Mouse (Mus musculus): ENCODE measurements around the gene Gpc3.
"Not testable (repeated sequence)": the region's sequence is repeated elsewhere in the genome, so short reads cannot be mapped to it uniquely, and the experiment has no call there.

The Gpc3 gene

DNA sequence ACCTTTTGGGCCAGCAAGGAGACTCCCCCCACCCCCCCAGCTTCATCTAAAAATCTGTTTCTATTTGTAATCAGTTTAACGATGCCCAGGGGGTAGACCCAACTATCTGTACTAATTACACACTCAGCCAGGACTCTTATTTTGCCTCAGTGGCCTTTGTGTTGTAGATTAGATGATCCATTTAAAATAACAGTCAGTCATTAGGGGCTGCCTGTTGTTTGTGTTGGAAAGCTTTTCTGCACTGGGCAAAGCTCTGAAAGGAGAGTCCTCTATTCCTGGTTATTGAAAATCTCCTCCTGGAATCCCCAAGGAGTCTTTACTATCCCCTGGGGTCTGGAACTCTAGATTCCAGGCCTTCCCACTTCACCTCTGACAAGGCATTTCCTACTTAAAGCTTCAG, 336.2 kb downstream of the Gpc3 start:
- no peak for DNase-seq

DNA sequence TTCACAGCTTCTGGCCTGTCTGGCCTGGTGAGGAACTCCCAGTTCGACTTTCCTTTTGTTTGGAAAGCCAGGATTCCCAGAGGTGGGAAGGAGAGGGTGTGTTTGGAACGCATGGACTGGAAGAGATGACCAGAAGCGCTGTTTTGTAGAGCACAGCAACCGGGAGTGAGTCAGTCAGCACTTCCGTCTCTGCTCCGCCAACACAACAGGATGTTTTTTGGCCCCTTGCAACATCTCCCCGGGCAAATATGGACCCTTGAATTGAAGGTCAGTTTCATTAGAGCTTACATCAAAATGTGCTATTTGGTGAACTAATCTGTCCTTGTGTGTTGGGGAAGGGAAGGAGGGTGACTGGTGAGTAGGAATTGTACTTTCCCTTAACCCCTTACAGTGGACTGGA, 340.7 kb downstream of the Gpc3 start:
- no peak for DNase-seq

- DNase-seq, result no peak
Observed at GRCm38 (mm10) chrX:52261991-52262390, 351.8 kb downstream of the Gpc3 start.

DNA sequence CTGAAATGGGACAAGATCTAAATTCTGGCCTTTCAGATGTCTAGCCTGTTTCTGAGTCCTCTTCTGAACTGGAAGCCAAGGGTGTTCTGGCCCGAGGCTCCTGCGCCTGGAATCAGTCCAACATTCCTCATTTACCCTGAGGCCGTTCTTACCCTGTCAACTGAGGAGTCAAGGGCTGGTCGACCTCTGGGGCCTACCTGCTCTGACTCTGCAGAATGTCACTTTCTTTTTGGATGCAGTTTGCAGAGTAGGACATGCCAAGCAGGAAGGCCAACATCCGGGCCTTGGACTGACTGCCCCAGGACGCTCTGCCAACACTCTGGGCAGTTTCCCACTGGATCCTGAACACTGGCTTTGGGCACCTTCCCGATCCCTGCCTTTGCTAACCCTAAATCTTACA, 352.2 kb downstream of the Gpc3 start:
- no peak for DNase-seq

DNA sequence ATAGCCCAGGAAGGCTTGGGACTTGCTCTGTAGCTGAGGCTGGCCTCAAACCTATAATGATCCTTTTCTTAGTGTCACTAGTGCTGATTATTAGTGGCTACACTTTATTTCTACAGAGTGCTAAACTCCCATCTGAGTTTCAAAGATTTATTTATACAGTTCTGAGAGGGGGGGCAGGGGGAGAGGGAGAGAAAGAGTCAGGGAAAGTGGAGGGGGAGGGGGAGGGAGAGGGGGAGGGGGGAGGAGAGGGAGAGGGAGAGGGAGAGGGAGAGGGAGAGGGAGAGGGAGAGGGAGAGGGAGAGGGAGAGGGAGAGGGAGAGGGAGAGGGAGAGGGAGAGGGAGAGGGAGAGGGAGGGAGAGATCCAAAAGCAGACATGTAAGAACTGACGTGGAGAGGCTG, 354.0 kb downstream of the Gpc3 start:
- not testable (repeated sequence) for DNase-seq

DNA sequence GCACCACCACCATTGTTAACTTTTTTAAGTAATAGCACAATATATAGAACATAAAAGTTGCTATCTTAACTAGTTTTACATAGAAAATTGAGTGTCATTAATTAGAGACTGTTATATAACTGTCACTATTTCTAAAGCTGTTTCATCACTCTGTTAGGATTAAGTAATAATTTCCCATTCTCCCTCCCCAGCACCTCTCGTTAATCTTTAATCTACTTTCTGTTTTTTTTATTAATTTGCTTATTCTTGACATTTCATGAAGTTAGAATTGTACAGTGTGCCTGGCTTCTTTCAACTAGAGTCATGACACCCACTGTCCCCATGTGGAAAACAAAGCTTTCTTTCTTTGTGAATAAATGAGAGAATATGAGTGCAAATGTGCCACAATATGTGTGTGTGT, 359.2 kb downstream of the Gpc3 start:
- no peak for DNase-seq

DNA sequence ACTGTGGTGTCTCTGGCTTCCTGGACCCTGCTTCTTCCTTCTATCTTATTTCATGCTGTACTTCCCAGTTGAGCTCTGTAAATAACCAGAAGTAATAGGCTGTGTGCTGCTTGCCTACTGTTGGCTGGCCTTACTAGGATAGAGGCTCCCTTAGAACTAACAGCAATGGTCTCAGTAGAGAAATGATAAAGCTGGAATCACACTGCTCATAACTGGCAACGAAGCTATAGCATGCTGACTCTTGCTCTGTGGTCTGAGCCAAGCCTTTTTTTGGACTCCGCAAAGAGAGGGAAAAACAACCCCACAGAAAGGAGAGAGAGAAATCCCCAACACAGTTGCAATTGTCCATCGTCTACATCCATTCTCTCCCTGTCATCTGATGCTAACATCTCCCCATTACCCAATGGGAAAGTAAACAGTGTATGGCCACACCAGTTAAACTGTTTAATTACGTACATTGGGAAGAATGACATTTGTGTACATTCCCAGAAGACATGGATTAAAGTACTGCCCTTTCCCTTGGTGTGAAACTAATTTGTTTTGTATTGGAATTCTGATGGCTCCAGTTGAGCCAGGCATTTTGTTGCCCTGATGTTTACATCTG, 368.0 kb downstream of the Gpc3 start:
- DNase-seq, result no peak

DNA sequence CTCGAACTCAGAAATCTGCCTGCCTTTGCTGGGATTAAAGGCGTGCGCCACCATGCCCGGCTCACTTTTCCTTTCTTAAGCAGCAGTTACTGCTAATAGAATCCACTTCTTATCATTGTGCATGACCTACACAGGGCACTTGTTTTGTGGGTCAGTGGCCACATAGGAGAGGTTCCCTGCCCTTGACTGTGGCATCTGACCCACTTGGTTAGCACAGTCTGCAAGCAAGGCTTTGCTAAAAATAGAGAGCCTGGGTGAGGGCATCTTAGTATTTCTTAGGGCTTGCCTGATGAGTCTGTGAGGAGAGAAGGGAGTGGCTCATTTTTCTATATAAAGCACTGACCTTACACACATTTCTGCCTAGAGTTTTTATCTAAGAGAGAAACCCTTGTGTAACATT, 376.3 kb downstream of the Gpc3 start:
- no peak for DNase-seq

GRCm38 (mm10) chrX:52231984-52232383, 381.8 kb downstream of the Gpc3 start:
- no peak for DNase-seq

GRCm38 (mm10) chrX:52230711-52231110, 383.0 kb downstream of the Gpc3 start:
- no peak for DNase-seq
